In genomic region chr15:5743893-5744292, GRCm38 (mm10) we compare ENCODE assay signal across 27 mouse cellular contexts.
"Had no signal": no experiment of that assay in that cellular context is flagged by ENCODE, and none has a peak within 500 bp of the region (broad histone marks: within the 10 kb centered on the region; RNA-seq: fewer than 3 reads in every experiment).

No protein-coding gene starts in this region.

- H3K4me3 ChIP-seq: limb, embryonic 10.5 days; limb, embryonic 12.5 days; limb, embryonic 13.5 days; limb, embryonic 15.5 days; liver, embryonic 12.5 days; liver, embryonic 13.5 days; liver, embryonic 15.5 days; lung, embryonic 15.5 days; megakaryocyte, embryonic 14.5 days; midbrain, embryonic 10.5 days; midbrain, embryonic 12.5 days; midbrain, embryonic 13.5 days; midbrain, embryonic 15.5 days; neural tube, embryonic 12.5 days had no signal

- DNase-seq: left cerebral cortex, postnatal 4 days; liver; liver, embryonic 13.5 days; liver, postnatal 0 days; lung, adult 18-20 months; lung, adult 2 months; lung, embryonic 14.5 days; lung, postnatal 10 days; lung, postnatal 14 days; lung, postnatal 36 days; lung, postnatal 4 days; midbrain, embryonic 14.5 days had no signal

- H3K27me3 ChIP-seq: limb, embryonic 12.5 days; limb, embryonic 13.5 days; limb, embryonic 15.5 days; liver, embryonic 12.5 days; liver, embryonic 13.5 days; liver, embryonic 15.5 days; lung, embryonic 15.5 days; megakaryocyte, embryonic 14.5 days; midbrain, embryonic 12.5 days; midbrain, embryonic 13.5 days; midbrain, embryonic 15.5 days; neural tube, embryonic 12.5 days had no signal

- H3K4me2 ChIP-seq: limb, embryonic 12.5 days; limb, embryonic 13.5 days; limb, embryonic 15.5 days; liver, embryonic 11.5 days; liver, embryonic 12.5 days; liver, embryonic 13.5 days; liver, embryonic 15.5 days; lung, embryonic 14.5 days; lung, embryonic 15.5 days; midbrain, embryonic 11.5 days; midbrain, embryonic 12.5 days; midbrain, embryonic 13.5 days; midbrain, embryonic 15.5 days; neural tube, embryonic 12.5 days had no signal

- H3K36me3 ChIP-seq: limb, embryonic 10.5 days; limb, embryonic 12.5 days; limb, embryonic 13.5 days; limb, embryonic 15.5 days; liver, embryonic 12.5 days; liver, embryonic 13.5 days; liver, embryonic 15.5 days; lung, embryonic 15.5 days; midbrain, embryonic 10.5 days; midbrain, embryonic 12.5 days; midbrain, embryonic 13.5 days; midbrain, embryonic 15.5 days; neural tube, embryonic 12.5 days had no signal
